Mouse (Mus musculus) erythroblast, adult 5-6 weeks (primary cell): ENCODE data around the gene Asb16. TPM values are rescaled to one million over a fixed set of nuclear protein-coding genes. Genes with fewer than 3 reads are reported as not detected.

Experiments used
- ATAC-seq: replicated peaks from 2 replicates; pipeline ENCODE4 v1.8.0; 2016; ENCODE audit warnings: moderate number of reproducible peaks, mild to moderate bottlenecking, moderate TSS enrichment, inconsistent platforms; ENCODE audit not compliant: poor library complexity, low FRiP score, severe bottlenecking
- total RNA-seq, 2 experiments: library from RNA; stranded (forward) in 1 of 2; stranded (reverse) in 1 of 2; fragments of 150-400 nt in 1 of 2; fragments of 200-764, 138-1000 nt in 1 of 2; gene quantifications; 2 replicates each; pipeline versions ENCODE4 v1.2.3 to v1.2.4; 2015 to 2017; ENCODE audit warnings: low replicate concordance in 2 of 2

Gene Asb16
- total RNA-seq, 2 experiments from 2014 or later, result not detected

- no peak for ATAC-seq
These were observed 15.4 kb downstream of the Asb16 start for GRCm38 (mm10) chr11:102283922-102284321.

GRCm38 (mm10) chr11:102284501-102285094, 16.1 kb downstream of the Asb16 start, which contains the start of gene Tmub2:
Gene Tmub2 (plus strand): TSS chr11:102284931.
- ATAC-seq, result peak; percentile 90

GRCm38 (mm10) chr11:102285095-102285834, 16.7 kb downstream of the Asb16 start:
- peak; percentile 75 for ATAC-seq

GRCm38 (mm10) chr11:102287485-102287884, 18.9 kb downstream of the Asb16 start:
- no peak for ATAC-seq

- 0 out of 2 replicates have a peak, but pooled peaks have one; percentile 28 for ATAC-seq
These were observed 19.7 kb downstream of the Asb16 start for GRCm38 (mm10) chr11:102288027-102288804.

- ATAC-seq, result no peak
These were observed 20.4 kb downstream of the Asb16 start for GRCm38 (mm10) chr11:102288913-102289312.

- no peak for ATAC-seq
These were observed 21.1 kb downstream of the Asb16 start for GRCm38 (mm10) chr11:102289511-102290100.

- ATAC-seq, result no peak
These were observed 21.6 kb downstream of the Asb16 start for GRCm38 (mm10) chr11:102290141-102290540.

- no peak for ATAC-seq
These were observed 22.6 kb downstream of the Asb16 start for GRCm38 (mm10) chr11:102291051-102291535.

GRCm38 (mm10) chr11:102293971-102294370, 25.4 kb downstream of the Asb16 start:
- no peak for ATAC-seq

GRCm38 (mm10) chr11:102294416-102294815, 25.9 kb downstream of the Asb16 start:
- ATAC-seq, result no peak

- no peak for ATAC-seq
These were observed 26.5 kb downstream of the Asb16 start for GRCm38 (mm10) chr11:102294887-102295597.

GRCm38 (mm10) chr11:102295598-102296471, 27.3 kb downstream of the Asb16 start:
- ATAC-seq, result peak; percentile 3; the same call in 1 of the 2 replicates

- peak; percentile 90 for ATAC-seq
These were observed 28.2 kb downstream of the Asb16 start, which contains the start of gene Atxn7l3 for GRCm38 (mm10) chr11:102296491-102297472. Gene Atxn7l3 (minus strand): TSS chr11:102296631.

- ATAC-seq, result peak; percentile 31; the same call in 1 of the 2 replicates
These were observed 29.3 kb downstream of the Asb16 start for GRCm38 (mm10) chr11:102297577-102298556.

GRCm38 (mm10) chr11:102299839-102300238, 31.3 kb downstream of the Asb16 start:
- no peak for ATAC-seq
